Mouse (Mus musculus) brain, embryonic 14.5 days (tissue): ENCODE measurements at regions not wholly inside any gene's neighbourhood (a gene's known extent, or its start where the extent isn't known, plus 50 kb on each side); places are given as distances from the start of the nearest gene placed in this dataset.

ENCODE experiments used
- CTCF ChIP-seq: fragments of 200-500 bp; IDR thresholded peaks from 2 replicates; pipeline ENCODE4 v1.5.1; 2012; ENCODE audit warnings: inconsistent platforms, mild to moderate bottlenecking, moderate library complexity, borderline replicate concordance; ENCODE audit not compliant: insufficient read depth, insufficient read length; ENCODE audit errors: extremely low read depth
- POLR2A ChIP-seq: fragments of 200-500 bp; IDR thresholded peaks from 2 replicates; pipeline ENCODE4 v1.6.1; 2012; ENCODE audit warnings: mild to moderate bottlenecking, inconsistent platforms, borderline replicate concordance; ENCODE audit not compliant: poor library complexity, insufficient read depth, insufficient read length, severe bottlenecking; ENCODE audit errors: extremely low read depth

GRCm38 (mm10) chr6:104989863-104990262, 497.3 kb downstream of the Cntn6 start:
- no peak for TF ChIP-seq CTCF
- no peak for TF ChIP-seq POLR2A
